Mouse (Mus musculus): ENCODE data around the gene Prrc2a. TPM values are rescaled to one million over a fixed set of nuclear protein-coding genes. Genes with fewer than 3 reads are reported as not detected.
A peak's percentile ranks its signal among the peaks of the same experiment; 100 is the strongest.

Prrc2a gene
- 100 to 1,000 TPM; 135 to 143 TPM for total RNA-seq (2021)

DNA sequence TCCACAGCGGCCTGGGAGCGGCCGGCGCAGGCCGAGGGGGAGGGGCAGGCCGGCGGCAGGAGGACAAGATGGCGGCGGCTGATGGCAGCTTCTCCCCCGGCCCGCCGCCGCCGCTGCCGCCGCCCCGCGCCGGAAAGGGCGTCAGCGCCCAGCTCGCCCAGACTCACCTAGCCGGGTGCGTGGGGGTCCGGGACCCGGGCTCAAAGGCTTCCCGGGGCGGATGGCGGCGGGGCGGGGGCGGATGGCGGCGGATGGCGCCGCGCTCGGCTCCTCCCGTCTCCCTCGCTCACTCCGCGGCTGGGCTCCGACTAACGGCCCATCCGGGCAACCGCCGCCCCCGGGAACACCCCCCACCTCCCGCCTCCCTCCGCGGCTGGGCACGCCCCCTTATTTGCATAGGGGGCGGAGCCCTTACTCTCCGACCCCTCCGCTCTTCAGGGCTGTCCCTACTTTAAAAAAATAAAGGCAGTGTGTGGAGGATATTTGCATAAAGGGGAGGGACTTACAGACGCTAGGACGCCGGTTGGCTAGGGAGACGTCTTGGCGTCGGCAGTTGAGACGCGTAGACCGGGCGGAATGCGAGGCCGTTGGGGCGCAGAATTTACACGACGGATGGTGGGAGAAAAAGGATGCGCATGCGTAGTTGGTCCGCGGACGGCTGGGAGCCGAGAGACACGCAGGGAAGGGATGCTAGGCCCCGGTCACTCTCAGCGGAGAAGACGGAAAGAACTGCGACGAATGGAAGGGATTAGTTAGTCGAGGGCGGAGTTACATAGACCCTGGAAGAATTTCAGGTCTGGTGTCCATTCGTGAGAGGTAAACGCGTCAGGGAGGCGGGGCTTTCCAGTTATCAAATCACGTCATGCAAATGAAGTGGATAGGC is at the start of gene Prrc2a:
Gene Prrc2a (minus strand): TSS at position 330 of the 883 bp plus-strand sequence.
- peak; percentile 98 for DNase-seq (ENCODE audit: low spot score)
- intact Hi-C loops (cut with DNase I): loop anchor here (5.0 to 10.0 kb wide), 2 partner anchors 43 to 960 kb away; partner anchors contain the start of genes Csnk2b, Gpank1 and Tap2

DNA sequence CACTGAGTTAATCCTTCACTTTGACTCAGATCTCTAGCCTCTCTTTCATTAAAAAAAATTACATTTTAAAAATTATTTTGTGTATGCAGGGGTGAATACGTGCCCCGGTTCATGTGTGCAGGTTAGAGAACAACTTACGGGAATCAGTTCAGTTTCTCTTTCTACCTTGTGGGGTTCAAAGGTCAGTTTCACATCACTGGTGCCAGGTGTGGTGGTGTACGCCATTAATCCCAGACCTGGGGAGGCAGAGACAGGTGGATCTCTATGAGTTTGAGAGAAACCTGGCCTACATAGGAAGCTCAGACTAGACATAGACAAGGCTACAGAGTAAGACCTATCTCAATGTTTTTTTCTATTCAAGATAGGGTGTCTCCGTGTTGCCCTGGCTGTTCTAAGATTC is 48.4 kb upstream of the Prrc2a start:
- DNase-seq (ENCODE audit: low spot score): no peak
- intact Hi-C loops (cut with DNase I): no loop called here

DNA sequence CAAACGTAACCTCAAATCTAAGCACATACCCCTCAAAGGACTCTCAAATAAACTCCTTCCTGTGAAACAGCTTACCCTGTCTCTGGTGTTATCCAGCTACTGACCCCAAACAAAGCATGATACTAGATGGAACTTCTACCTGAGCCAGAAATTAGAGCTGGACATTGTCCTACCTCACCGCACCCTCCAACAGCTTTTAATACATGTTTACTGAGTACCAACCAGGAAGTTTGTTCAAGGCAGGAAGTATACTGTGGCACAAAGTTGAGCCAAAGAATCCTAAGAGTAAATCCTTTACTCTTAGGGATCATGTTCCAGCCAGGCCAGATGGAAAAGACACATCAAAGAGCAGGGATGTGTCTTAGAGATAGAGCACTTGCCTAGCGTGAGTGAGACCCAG is 45.9 kb upstream of the Prrc2a start:
- DNase-seq (ENCODE audit: low spot score): no peak
- intact Hi-C loops (cut with DNase I): no loop called here

DNA sequence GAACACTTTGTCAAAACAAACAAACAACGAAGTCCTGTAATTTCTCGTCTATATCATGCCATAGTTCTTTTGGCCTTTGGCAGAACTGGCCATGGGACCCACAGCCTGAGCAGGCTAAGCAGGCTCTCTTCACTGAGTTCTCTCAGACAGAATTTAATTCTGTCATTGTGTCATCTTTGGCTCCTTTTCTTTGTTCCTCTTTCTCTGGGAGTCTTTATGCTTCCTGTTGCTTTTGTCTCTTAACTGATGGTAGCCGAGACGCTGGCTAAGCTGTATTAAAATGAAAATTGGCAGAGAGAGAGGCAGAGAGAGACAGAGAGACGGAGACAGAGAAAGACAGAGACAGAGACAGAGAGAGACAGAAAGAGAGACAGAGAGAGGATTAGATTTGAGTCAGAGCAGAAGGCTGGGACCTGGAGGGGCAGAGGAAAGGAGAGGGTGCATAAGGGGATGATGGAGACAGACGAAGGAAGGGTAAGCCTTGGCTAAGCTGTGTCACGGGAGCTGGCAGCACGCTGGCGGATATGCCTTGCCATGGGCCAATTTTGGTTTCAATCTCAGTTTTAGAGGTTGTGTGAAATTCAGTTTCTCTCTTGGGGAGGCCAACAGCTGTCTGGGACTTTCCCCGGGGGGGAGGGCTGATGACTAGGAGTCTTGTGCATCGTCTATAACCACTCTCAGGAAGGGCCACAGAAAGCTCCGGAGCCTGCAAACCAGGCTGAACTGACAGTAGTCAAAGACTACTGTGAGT is 45.3 kb upstream of the Prrc2a start:
- no peak for DNase-seq (ENCODE audit: low spot score)
- intact Hi-C loops (cut with DNase I): no loop called here

DNA sequence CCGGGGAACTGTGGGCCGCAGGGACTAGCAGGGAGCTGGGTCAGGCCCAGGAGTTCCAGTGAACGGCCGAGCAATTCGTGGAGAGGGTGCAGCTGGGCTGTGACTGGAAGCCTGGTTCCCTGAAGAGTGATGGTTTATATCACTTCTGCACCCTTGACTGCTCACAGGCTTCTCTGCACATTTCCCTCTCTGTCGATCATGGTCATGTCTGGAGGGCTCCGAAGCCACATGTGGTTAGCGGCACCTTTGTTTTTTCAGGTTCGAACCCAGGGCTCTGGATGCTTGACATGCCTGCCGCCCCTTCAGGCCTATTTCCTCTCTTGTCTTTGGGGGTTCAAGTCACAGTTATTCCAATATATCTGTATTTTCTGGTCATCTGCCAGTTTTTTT is 40.7 kb upstream of the Prrc2a start:
- intact Hi-C loops (cut with DNase I): no loop called here
- no peak for DNase-seq (ENCODE audit: low spot score)

DNA sequence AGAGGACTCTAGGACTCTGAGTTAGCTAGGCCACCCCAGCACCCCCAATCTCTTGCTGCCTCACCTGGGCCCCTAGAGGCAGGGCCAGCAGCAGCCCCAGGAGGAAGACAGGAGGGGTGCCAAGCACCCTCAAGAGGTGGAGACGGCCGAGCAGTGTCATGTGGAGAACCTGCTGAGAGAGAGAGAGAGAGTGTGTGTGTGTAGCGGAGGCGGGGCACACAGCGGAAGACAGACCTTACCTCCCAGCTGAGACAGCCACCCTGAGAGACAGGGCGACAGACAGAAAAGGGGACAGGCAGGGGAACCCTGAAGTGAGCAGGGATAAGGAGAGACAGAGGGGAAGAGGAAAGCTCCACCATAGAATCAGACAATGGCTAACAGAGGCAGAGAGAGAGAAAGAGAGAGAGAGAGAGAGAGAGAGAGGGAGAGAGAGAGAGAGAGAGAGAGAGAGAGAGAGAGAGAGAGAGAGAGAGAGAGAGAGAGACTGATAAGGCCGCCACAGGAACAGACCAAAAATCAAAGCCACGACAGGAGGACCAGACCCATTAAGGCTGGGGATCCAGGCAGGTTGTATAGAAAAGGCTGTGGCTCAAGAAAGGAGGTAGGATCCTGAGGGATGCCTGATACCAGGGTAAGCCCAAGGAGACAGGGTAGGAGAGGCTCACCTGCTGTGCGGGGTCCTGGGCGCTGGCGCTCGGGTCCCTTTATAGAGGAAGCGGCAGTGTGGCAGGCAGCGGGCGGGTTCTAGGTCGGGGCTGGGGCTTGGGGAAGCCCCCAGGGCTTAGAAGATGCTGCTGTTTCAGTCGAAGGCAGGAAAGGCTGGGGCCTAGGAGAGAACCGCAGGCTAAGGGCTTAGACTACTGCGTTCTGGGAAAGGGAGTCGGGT is 40.0 kb upstream of the Prrc2a start, which contains the start of gene Lta:
Gene Lta (minus strand): TSS at position 858 of the 886 bp plus-strand sequence.
- intact Hi-C loops (cut with DNase I): no loop called here
- no peak for DNase-seq (ENCODE audit: low spot score)

DNA sequence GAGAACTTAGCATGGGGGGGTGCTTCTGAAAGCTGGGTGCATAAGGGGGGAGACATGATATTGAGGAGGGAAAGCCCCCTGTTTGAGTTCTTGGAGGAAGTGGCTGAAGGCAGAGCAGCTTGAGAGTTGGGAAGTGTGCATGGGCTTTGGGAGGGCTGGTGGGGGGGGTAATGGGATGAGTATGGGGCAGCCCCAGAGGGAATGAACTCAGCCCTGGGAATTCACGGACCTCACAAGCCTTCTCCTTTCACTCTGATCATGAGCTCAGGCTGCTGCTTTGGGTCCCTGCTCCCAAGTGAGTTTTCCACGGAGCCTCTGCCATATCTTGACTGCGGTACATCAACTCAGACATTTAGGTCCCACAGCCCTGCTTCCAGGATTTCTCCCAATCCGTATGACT is 37.7 kb upstream of the Prrc2a start:
- intact Hi-C loops (cut with DNase I): no loop called here
- DNase-seq (ENCODE audit: low spot score): no peak

DNA sequence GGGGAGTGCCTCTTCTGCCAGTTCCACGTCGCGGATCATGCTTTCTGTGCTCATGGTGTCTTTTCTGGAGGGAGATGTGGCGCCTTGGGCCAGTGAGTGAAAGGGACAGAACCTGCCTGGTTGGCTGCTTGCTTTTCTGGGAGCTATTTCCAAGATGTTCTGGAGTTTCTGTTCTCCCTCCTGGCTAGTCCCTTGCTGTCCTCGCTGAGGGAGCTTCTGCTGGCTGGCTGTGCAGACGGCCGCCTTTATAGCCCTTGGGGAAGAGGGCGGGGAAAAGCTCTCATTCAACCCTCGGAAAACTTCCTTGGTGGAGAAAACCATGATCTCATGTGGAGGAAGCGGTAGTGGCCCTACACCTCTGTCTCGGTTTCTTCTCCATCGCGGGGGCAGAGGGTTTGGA is 37.1 kb upstream of the Prrc2a start, which contains the start of gene Tnf:
Gene Tnf (minus strand): TSS at position 221 of the 400 bp plus-strand sequence.
- peak; percentile 37 for DNase-seq (ENCODE audit: low spot score)
- intact Hi-C loops (cut with DNase I): no loop called here

DNA sequence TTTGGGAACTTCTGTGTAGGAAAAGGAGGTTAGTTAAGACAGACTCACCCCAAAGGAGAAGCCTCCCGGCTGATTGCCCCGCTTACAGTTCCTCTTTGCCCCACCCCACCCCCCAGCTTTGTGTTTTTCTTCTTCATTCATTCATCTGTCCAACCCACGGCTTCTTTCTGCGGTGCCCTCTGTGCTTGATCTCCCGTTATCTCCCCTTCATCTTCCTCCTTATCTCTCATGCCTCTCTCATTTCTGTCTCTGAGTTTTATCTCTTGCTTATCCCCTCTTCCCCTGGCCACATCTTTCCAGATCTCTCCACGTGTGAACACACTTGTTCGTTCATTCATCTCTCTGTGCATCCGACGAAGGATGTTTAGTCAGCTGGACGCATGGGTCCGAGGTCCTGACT is 36.4 kb upstream of the Prrc2a start:
- DNase-seq (ENCODE audit: low spot score): no peak
- intact Hi-C loops (cut with DNase I): no loop called here

DNA sequence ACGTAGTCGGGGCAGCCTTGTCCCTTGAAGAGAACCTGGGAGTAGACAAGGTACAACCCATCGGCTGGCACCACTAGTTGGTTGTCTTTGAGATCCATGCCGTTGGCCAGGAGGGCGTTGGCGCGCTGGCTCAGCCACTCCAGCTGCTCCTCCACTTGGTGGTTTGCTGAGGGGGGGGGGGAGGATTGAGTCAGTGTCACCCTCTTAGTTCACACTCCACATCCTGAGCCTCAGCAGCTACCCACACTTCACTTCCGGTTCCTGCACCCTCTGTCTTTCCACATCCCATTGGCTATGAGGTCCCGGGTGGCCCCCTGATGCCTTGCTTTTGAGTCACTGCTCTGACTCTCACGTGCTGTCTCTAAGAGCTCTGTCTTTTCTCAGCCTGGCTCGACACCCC is 35.7 kb upstream of the Prrc2a start:
- intact Hi-C loops (cut with DNase I): no loop called here
- no peak for DNase-seq (ENCODE audit: low spot score)

DNA sequence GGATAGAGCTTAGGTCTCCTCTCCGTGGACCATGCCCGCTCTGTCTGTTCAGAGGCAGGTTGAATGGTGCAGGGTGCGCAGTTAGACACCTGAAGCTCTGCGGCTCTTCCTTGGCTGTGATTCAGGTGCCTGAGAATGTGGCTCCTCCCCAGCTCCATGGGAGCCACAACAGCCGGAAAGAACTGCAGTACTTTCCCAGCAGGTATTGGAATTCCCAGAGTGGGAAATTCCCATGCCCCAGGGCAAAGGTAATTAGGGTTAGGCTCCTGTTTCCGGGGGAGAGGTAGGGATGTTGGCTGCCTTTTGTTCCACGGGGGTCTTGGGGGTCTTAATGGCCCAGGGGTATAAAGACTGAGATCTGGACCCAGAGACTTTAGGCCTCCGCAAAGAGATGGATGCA is 34.2 kb upstream of the Prrc2a start:
- intact Hi-C loops (cut with DNase I): loop anchor here (2.0 kb wide), 1 partner anchor 24 kb away; no protein-coding TSS in a partner anchor
- no peak for DNase-seq (ENCODE audit: low spot score)

DNA sequence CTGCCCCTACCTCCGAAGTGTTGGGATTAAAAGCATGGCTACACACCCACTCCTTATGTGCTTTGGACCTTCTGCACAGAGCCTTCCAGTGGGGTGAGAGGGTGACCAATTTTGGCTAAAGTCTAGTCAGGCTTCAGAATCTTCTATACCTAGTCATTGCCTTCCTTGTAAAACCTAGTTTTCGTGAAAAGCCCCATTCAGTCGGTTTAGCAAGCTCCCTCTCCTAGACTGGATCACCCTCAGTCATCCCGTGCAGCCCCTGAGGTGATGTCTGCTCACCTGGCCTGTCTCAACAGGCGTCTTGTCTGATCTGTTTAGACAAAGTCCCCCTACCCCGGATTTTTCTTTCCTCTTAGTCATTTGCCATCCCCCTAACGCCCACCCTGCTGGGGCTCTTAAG is 33.3 kb upstream of the Prrc2a start:
- DNase-seq (ENCODE audit: low spot score): no peak
- intact Hi-C loops (cut with DNase I): loop anchor here (2.0 kb wide), 1 partner anchor 25 kb away; no protein-coding TSS in a partner anchor

DNA sequence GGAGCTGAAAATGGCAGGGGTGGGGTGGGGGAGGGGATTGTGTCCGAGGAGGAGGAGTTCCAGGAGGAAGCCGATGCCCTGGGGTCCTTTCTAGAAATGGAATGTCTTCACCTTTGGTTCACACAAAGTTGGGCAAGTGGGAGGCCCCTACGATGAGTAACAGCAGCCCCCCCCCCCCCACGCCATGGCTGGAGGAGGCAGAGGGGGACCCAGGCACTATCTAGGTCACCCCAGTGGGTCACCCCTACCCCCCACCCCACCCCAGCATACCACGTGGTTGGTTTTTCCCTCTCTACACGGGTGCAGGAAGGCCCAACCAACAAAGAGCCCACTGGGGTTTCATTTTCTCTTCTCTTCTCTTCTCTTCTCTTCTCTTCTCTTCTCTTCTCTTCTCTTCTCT is 32.4 kb upstream of the Prrc2a start:
- intact Hi-C loops (cut with DNase I): no loop called here
- DNase-seq (ENCODE audit: low spot score): no peak

DNA sequence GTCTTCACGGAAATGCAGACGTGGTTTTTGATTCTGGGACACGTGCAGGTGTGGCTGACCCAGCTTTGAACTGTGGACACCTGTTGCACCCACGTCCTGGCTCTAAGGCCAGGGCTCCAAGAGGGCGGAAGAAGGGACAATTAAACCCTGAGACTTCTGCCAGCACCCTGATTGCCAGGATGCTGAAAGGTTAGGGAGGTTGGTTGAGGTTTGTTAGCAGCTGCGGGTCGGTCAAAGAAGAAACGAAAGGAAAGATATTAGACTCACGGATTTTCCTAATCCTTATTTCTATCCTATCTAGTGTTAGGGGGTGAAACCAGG is 31.6 kb upstream of the Prrc2a start:
- DNase-seq (ENCODE audit: low spot score): no peak
- intact Hi-C loops (cut with DNase I): no loop called here

DNA sequence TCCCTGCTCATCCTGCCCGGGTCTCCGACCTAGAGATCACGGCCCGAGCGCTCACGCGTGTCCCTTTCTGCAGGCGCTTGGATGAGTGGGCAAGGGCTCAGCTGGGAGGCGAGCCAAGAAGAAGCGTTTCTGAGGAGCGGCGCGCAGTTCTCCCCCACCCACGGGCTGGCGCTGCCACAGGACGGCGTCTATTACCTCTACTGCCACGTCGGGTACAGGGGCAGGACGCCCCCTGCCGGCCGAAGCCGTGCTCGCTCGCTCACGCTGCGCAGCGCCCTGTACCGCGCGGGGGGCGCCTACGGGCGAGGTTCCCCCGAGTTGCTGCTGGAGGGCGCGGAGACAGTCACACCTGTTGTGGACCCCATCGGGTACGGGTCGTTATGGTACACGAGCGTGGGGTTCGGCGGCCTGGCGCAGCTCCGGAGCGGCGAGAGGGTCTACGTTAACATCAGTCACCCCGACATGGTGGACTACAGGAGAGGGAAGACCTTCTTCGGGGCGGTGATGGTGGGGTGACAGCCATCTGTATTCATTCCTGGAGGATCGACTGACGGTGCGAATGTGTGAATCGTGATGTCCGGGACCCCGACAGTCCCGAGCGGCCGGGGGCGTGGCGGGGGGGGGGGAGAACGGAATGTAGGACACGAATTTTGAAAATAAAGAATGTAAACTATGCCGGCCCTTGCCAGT is 31.1 kb upstream of the Prrc2a start:
- intact Hi-C loops (cut with DNase I): loop anchor here (2.0 kb wide), 1 partner anchor 17 kb away; no protein-coding TSS in a partner anchor
- peak; percentile 60 for DNase-seq (ENCODE audit: low spot score)

DNA sequence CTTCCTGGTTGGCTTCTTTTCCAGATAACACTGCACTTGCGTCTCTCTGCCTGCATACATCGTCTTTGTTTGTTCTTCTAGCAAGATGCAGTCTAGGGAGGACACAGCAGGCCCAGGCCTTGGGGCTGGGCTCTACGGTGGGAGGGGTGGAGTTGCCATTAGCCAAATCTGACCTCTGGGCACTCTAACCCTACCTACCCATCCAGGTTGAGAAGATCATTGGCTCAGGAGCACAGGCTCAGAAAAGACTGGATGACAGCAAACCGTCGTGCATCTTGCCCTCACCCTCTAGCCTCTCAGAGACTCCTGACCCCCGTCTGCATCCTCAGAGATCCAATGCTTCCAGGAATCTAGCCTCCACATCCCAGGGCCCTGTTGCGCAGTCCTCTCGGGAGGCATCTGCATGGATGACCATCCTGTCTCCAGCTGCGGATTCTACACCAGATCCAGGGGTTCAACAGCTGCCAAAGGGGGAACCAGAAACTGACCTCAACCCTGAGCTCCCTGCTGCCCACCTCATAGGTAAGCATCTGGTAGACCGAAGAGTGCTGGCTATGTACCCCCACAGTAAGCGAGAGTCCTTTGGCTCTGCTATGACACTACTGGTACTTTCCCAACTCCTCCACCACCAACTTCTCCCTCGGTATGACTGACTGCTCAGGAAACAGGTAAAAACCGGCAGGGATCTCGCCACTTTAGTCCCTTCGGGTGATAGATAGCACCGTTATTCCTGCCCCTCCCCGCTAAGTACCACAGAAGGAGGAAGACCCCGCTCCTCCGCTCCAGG is 30.3 kb upstream of the Prrc2a start:
- intact Hi-C loops (cut with DNase I): loop anchor here (2.0 kb wide), 1 partner anchor 16 kb away; no protein-coding TSS in a partner anchor
- DNase-seq (ENCODE audit: low spot score): no peak

DNA sequence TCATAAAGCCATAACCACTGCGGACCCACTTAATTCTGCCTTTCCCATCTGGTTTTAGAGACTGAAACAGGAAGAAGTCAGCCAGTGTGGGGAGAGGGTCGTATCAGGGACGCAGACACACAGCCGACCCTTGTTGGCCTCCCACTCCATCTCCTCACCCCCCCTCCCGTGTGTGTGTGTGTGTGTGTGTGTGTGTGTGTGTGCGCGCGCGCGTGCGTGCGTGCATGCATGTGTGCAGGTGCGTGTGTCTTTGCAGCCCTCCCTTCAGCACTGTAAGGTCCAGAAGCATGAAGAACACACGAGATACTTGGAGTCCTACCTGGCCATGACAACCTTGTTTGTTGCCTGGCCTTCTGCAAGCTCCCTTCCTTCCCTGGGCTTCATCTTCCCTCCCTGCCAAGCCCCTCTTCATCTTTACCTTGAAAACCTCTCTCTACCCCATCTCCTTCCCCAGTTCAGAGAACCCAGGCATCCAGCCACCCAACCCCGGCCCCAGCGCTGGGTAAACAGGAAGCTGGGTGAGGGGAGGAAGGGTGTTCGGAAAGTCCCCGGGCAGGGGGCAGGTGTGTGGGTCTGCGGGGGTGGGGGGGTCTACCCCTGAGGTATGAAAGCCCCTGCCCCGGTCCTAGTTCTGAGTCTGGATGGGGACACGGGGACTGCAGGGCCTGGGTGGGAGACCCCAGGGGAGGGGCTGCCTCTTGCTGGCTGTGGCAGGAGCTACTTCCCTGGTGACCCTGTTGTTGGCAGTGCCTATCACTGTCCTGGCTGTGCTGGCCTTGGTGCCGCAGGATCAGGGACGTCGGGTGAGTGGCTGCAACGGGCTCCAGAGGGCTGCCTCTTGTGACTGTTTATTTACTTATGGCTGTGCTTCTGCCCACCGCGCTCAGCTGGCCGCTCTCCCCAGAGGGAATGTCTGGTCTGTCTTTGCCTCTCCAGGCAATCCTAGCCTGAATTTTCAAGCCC is 29.5 kb upstream of the Prrc2a start, which contains the start of gene Ltb:
Gene Ltb (plus strand): TSS at position 559 of the 963 bp plus-strand sequence.
- intact Hi-C loops (cut with DNase I): loop anchor here (2.0 kb wide), 1 partner anchor 15 kb away; no protein-coding TSS in a partner anchor

More for the DNA sequence above, 29.5 kb upstream of the Prrc2a start, which contains the start of gene Ltb:
- DNase-seq (ENCODE audit: low spot score): no peak

All from heart, postnatal 25 days (tissue).